Comparison of ENCODE assay signal across 8 mouse cellular contexts in genomic region chr13:14038911-14039291, GRCm38 (mm10). TPM values are rescaled to one million over a fixed set of nuclear protein-coding genes. Genes with fewer than 3 reads are reported as not detected.
DNase-seq lines count a peak whose midpoint lies in the region; ATAC-seq and TF ChIP-seq lines count a peak whose summit lies in the region.

No protein-coding gene starts in this region.

- peak; percentile 44 for ATAC-seq in kidney, embryonic 15.5 days (replicated peaks; ENCODE audit: low FRiP score)
- ATAC-seq in forebrain, embryonic 13.5 days, result peak; percentile 66
- no peak; the same call in 1 of the 2 replicates for ATAC-seq in liver, embryonic 16.5 days (ENCODE audit: low read depth)

- DNase-seq in kidney, postnatal 10 days, result no peak
- no peak for DNase-seq in ES-E14 (ENCODE audit: low read depth, low spot score)
- no peak for DNase-seq in embryo, embryonic 10.5 days (ENCODE audit: low spot score)
- DNase-seq in cerebellum, adult 11-12 months, result no peak
- no peak for DNase-seq in kidney, adult 11 months

- peak overlapping the region; percentile 78 for H3K4me3 ChIP-seq in kidney, embryonic 15.5 days (replicated peaks)
- peak overlapping the region; percentile 98 to 99 for H3K4me3 ChIP-seq in ES-E14 (ENCODE audit: insufficient read depth in 1 of 2, low read depth in 1 of 2, low read length in 2 of 2, poor library complexity in 1 of 2, severe bottlenecking in 1 of 2)
- peak overlapping the region; percentile 55 for H3K4me3 ChIP-seq in forebrain, embryonic 13.5 days
- peak overlapping the region; percentile 80 for H3K4me3 ChIP-seq in liver, embryonic 16.5 days (ENCODE audit: low read depth, low read length)

- WGBS in kidney, embryonic 15.5 days, result under 1% methylated on average over 8 of the region's 8 CpGs
- WGBS in forebrain, embryonic 13.5 days, result 5% methylated on average over 8 of the region's 8 CpGs
- 3% methylated on average over 8 of the region's 8 CpGs for WGBS in liver, embryonic 16.5 days (ENCODE audit: insufficient replicate concordance)

- H3K9me3 ChIP-seq in kidney, embryonic 15.5 days (replicated peaks), result no peaks in the 10 kb centered on the region
- H3K9me3 ChIP-seq in ES-E14 (ENCODE audit: control insufficient read depth, insufficient read depth, low read depth, low read length), result no peaks in the 10 kb centered on the region
- H3K9me3 ChIP-seq in forebrain, embryonic 13.5 days (replicated peaks), result no peaks in the 10 kb centered on the region
- no peaks in the 10 kb centered on the region for H3K9me3 ChIP-seq in liver, embryonic 16.5 days (replicated peaks; ENCODE audit: control insufficient read depth, low read length)

- peaks cover 15% of the 10 kb centered on the region for H3K4me1 ChIP-seq in kidney, embryonic 15.5 days
- peaks cover 3 to 5% of the 10 kb centered on the region in 2 experiments; a peak in 2 of 4 replicates for H3K4me1 ChIP-seq in ES-E14 (ENCODE audit: control insufficient read depth in 2 of 2, insufficient read depth in 2 of 2, low read length in 2 of 2, poor library complexity in 1 of 2)
- H3K4me1 ChIP-seq in forebrain, embryonic 13.5 days, result peaks cover 16% of the 10 kb centered on the region
- peaks cover 27% of the 10 kb centered on the region for H3K4me1 ChIP-seq in liver, embryonic 16.5 days (ENCODE audit: control insufficient read depth, low read depth, low read length)

- in situ Hi-C loops in ES-E14 (cut with MboI; ENCODE audit: low sequenced_read_pairs in 2 of 2, unreplicated experiment in 2 of 2), result no loop called here

- H3K36me3 ChIP-seq in kidney, embryonic 15.5 days, result no peaks in the 10 kb centered on the region
- H3K36me3 ChIP-seq in ES-E14 (ENCODE audit: control insufficient read depth, insufficient read depth, low read length, poor library complexity, severe bottlenecking), result no peaks in the 10 kb centered on the region
- no peaks in the 10 kb centered on the region for H3K36me3 ChIP-seq in forebrain, embryonic 13.5 days (ENCODE audit: poor library complexity, severe bottlenecking)
- no peaks in the 10 kb centered on the region for H3K36me3 ChIP-seq in liver, embryonic 16.5 days (ENCODE audit: control insufficient read depth, insufficient read depth)

- H3K27ac ChIP-seq in kidney, embryonic 15.5 days, result peak overlapping the region; percentile 98
- H3K27ac ChIP-seq in ES-E14 (ENCODE audit: insufficient read depth, low read depth, low read length, poor library complexity, severe bottlenecking), result no peak overlapping the region
- peak overlapping the region; percentile 87 for H3K27ac ChIP-seq in forebrain, embryonic 13.5 days
- peak overlapping the region; percentile 96 for H3K27ac ChIP-seq in liver, embryonic 16.5 days (ENCODE audit: low read length)

- no peaks in the 10 kb centered on the region for H3K27me3 ChIP-seq in kidney, embryonic 15.5 days
- H3K27me3 ChIP-seq in forebrain, embryonic 13.5 days, result no peaks in the 10 kb centered on the region
- H3K27me3 ChIP-seq in liver, embryonic 16.5 days (ENCODE audit: control insufficient read depth, insufficient read depth, low read depth, low read length), result no peaks in the 10 kb centered on the region

- peak overlapping the region; percentile 78 for H3K9ac ChIP-seq in kidney, embryonic 15.5 days
- H3K9ac ChIP-seq in ES-E14 (ENCODE audit: insufficient read depth, low read depth, low read length, poor library complexity, severe bottlenecking), result peak overlapping the region; percentile 67
- peak overlapping the region; percentile 81 for H3K9ac ChIP-seq in forebrain, embryonic 13.5 days
- H3K9ac ChIP-seq in liver, embryonic 16.5 days (ENCODE audit: low read depth, low read length), result peak overlapping the region; percentile 92

- H3K4me2 ChIP-seq in kidney, embryonic 15.5 days, result peak overlapping the region; percentile 84
- H3K4me2 ChIP-seq in forebrain, embryonic 13.5 days, result peak overlapping the region; percentile 87
- peak overlapping the region; percentile 63 for H3K4me2 ChIP-seq in liver, embryonic 16.5 days (ENCODE audit: low read depth, low read length)

TF ChIP-seq in ES-E14, 5 proteins besides CTCF, POLR2A, EP300 and RAD21:
- TF ChIP-seq ZNF384 (IDR thresholded peaks at IDR 0.05; ENCODE audit: low read depth, low read length), result no peak
- no peak for TF ChIP-seq ZC3H11A (IDR thresholded peaks at IDR 0.05; ENCODE audit: borderline replicate concordance, low read depth, low read length)
- TF ChIP-seq CHD2 (IDR thresholded peaks at IDR 0.05; ENCODE audit: low read depth, low read length), result no peak
- no peak for TF ChIP-seq MAFK (IDR thresholded peaks at IDR 0.05; ENCODE audit: insufficient read depth, low read depth, low read length)
- no peak for TF ChIP-seq HCFC1 (IDR thresholded peaks at IDR 0.05; ENCODE audit: borderline replicate concordance, insufficient read depth, low read length)

RNA-seq across cellular contexts. Expression of gene Tbce, which starts 0.5 kb away (rescaled TPM):
- 59.1 and 64.3 TPM in 2 replicates for polyA plus RNA-seq in kidney, embryonic 15.5 days (2015; fragmentation: Nextera tagmentation; extraction: Ambion mirVana)
- 32.1 and 38.8 TPM in 2 replicates for total RNA-seq in ES-E14 (2012; rRNA removed)
- 81.0 and 88.2 TPM in 2 replicates for polyA plus RNA-seq in forebrain, embryonic 13.5 days (2015; fragmentation: Nextera tagmentation; extraction: Ambion mirVana)
- 25.6 and 26.8 TPM in 2 replicates for polyA plus RNA-seq in liver, embryonic 16.5 days (2015; fragmentation: Nextera tagmentation; extraction: Ambion mirVana)

RNA-seq across cellular contexts. Expression of gene Arid4b, which starts 24.1 kb away (rescaled TPM):
- polyA plus RNA-seq in kidney, embryonic 15.5 days (2015; fragmentation: Nextera tagmentation; extraction: Ambion mirVana), result 66.4 and 67.5 TPM in 2 replicates
- total RNA-seq in ES-E14 (2012; rRNA removed), result 25.2 and 26.5 TPM in 2 replicates
- 108 and 111 TPM in 2 replicates for polyA plus RNA-seq in forebrain, embryonic 13.5 days (2015; fragmentation: Nextera tagmentation; extraction: Ambion mirVana)
- polyA plus RNA-seq in liver, embryonic 16.5 days (2015; fragmentation: Nextera tagmentation; extraction: Ambion mirVana), result 18.0 and 19.7 TPM in 2 replicates

RNA-seq across cellular contexts. Expression of gene Ggps1, which starts 24.4 kb away (rescaled TPM):
- polyA plus RNA-seq in kidney, embryonic 15.5 days (2015; fragmentation: Nextera tagmentation; extraction: Ambion mirVana), result 55.3 and 57.7 TPM in 2 replicates
- total RNA-seq in ES-E14 (2012; rRNA removed), result 34.4 and 34.9 TPM in 2 replicates
- polyA plus RNA-seq in forebrain, embryonic 13.5 days (2015; fragmentation: Nextera tagmentation; extraction: Ambion mirVana), result 70.7 and 74.7 TPM in 2 replicates
- polyA plus RNA-seq in liver, embryonic 16.5 days (2015; fragmentation: Nextera tagmentation; extraction: Ambion mirVana), result 11.9 and 12.2 TPM in 2 replicates
